Mouse (Mus musculus) retina, postnatal 1 day (tissue): ENCODE measurements at regions not wholly inside any gene's neighbourhood (a gene's known extent, or its start where the extent isn't known, plus 50 kb on each side); places are given as distances from the start of the nearest gene placed in this dataset.

Experiments used
- DNase-seq: peaks from one replicate; pipeline ENCODE4 v3.0.0-alpha.2; 2012

GRCm38 (mm10) chr2:171670945-171671547 is 372.2 kb downstream of the Cbln4 start:
- no peak for DNase-seq

- peak; percentile 14 for DNase-seq
Measured at GRCm38 (mm10) chr2:171668791-171669645, 374.2 kb downstream of the Cbln4 start.

GRCm38 (mm10) chr2:171662571-171662970 is 380.7 kb downstream of the Cbln4 start:
- no peak for DNase-seq

- no peak for DNase-seq
Measured at GRCm38 (mm10) chr2:171661896-171662511, 381.3 kb downstream of the Cbln4 start.

- no peak for DNase-seq
Measured at GRCm38 (mm10) chr2:171657125-171657524, 386.1 kb downstream of the Cbln4 start.

- no peak for DNase-seq
Measured at GRCm38 (mm10) chr2:171641730-171642129, 401.5 kb downstream of the Cbln4 start.

- no peak for DNase-seq
Measured at GRCm38 (mm10) chr2:171640478-171640877, 402.8 kb downstream of the Cbln4 start.

- no peak for DNase-seq
Measured at GRCm38 (mm10) chr2:171638931-171639330, 404.3 kb downstream of the Cbln4 start.

- DNase-seq, result no peak
Measured at GRCm38 (mm10) chr2:171636837-171637236, 406.4 kb downstream of the Cbln4 start.

- DNase-seq, result no peak
Measured at GRCm38 (mm10) chr2:171633355-171634097, 409.7 kb downstream of the Cbln4 start.

- DNase-seq, result no peak
Measured at GRCm38 (mm10) chr2:171630101-171630715, 413.1 kb downstream of the Cbln4 start.

- no peak for DNase-seq
Measured at GRCm38 (mm10) chr2:171628182-171628850, 414.9 kb downstream of the Cbln4 start.

GRCm38 (mm10) chr2:171620668-171621067 is 422.6 kb downstream of the Cbln4 start:
- DNase-seq, result no peak

- DNase-seq, result no peak
Measured at GRCm38 (mm10) chr2:171620253-171620652, 423.0 kb downstream of the Cbln4 start.

- no peak for DNase-seq
Measured at GRCm38 (mm10) chr2:171618771-171619170, 424.5 kb downstream of the Cbln4 start.

- DNase-seq, result no peak
Measured at GRCm38 (mm10) chr2:171618333-171618732, 424.9 kb downstream of the Cbln4 start.

- DNase-seq, result no peak
Measured at GRCm38 (mm10) chr2:171615462-171615861, 427.8 kb downstream of the Cbln4 start.

- DNase-seq, result no peak
Measured at GRCm38 (mm10) chr2:171605064-171605463, 438.2 kb downstream of the Cbln4 start.

- no peak for DNase-seq
Measured at GRCm38 (mm10) chr2:171595240-171595639, 448.0 kb downstream of the Cbln4 start.

- no peak for DNase-seq
Measured at GRCm38 (mm10) chr2:171593884-171594283, 449.4 kb downstream of the Cbln4 start.

GRCm38 (mm10) chr2:171592315-171592714 is 451.0 kb downstream of the Cbln4 start:
- DNase-seq, result no peak

GRCm38 (mm10) chr2:171588158-171588557 is 455.1 kb downstream of the Cbln4 start:
- DNase-seq, result no peak
